Mouse (Mus musculus): Measurements from ENCODE around the gene Scyl1. TPM values are rescaled to one million over a fixed set of nuclear protein-coding genes. Genes with fewer than 3 reads are reported as not detected.
"Not testable (repeated sequence)": the region's sequence is repeated elsewhere in the genome, so short reads cannot be mapped to it uniquely, and the experiment has no call there.

Gene Scyl1
- polyA plus RNA-seq (2015; fragmentation: Nextera tagmentation; extraction: Ambion mirVana), result 66.7 and 69.8 TPM in 2 replicates

- H3K4me3 ChIP-seq, result peak within 1 kb of the TSS; percentile 79
- H3K9ac ChIP-seq, result peak within 1 kb of the TSS; percentile 95
- under 1% methylated on average over 64 of the region's 64 CpGs for WGBS
- H3K9me3 ChIP-seq, result 0 out of 2 replicates have a peak, but pooled peaks cover 4% of the 10 kb centered on the region
- H3K27me3 ChIP-seq, result no peaks in the 10 kb centered on the region
- H3K36me3 ChIP-seq, result peaks cover 35% of the 10 kb centered on the region
- peaks cover 24% of the 10 kb centered on the region for H3K4me1 ChIP-seq (replicated peaks)
- peak within 1 kb of the TSS; percentile 92 for H3K4me2 ChIP-seq
- ATAC-seq (ENCODE audit: low read depth), result peak; percentile 97
- peak within 1 kb of the TSS; percentile 86 for H3K27ac ChIP-seq (replicated peaks)
Observed at GRCm38 (mm10) chr19:5770925-5771860, at the start of gene Scyl1. Gene Scyl1, minus strand, starts transcription at chr19:5771419.

GRCm38 (mm10) chr19:5819549-5819948 is 48.3 kb upstream of the Scyl1 start:
- H3K27ac ChIP-seq (replicated peaks), result no peak overlapping the region
- no peak overlapping the region for H3K4me3 ChIP-seq
- H3K4me1 ChIP-seq (replicated peaks), result peaks cover 42% of the 10 kb centered on the region
- no peak for ATAC-seq (ENCODE audit: low read depth)
- no peaks in the 10 kb centered on the region for H3K9me3 ChIP-seq
- no peaks in the 10 kb centered on the region for H3K36me3 ChIP-seq
- H3K27me3 ChIP-seq, result no peaks in the 10 kb centered on the region
- no peak overlapping the region for H3K9ac ChIP-seq
- H3K4me2 ChIP-seq, result no peak overlapping the region
- WGBS, result 49% methylated on average over 12 of the region's 12 CpGs

DNA sequence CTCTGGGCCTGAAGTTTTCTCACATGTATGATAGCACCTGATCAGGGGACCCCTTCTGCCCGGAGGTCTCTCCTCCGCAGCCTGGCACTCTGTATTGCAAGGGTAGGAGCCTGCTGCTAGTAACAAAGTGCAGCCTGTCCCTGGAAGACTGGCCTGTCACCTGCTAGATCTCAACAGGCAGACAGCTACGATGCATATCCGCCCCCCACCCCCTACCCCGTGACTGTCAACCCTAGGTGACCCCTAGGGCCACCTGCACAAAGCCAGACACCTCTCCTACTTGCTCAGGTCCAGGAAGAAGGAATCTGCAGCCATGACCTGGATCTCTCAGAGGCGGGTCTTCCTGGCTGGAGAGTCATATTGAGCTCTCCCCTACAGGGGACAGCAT is 47.4 kb upstream of the Scyl1 start:
- ATAC-seq (ENCODE audit: low read depth), result peak; percentile 15; the same call in 1 of the 2 replicates
- peaks cover 33% of the 10 kb centered on the region for H3K4me1 ChIP-seq (replicated peaks)
- no peak overlapping the region; the same call in 1 of the 2 replicates for H3K9ac ChIP-seq
- H3K4me2 ChIP-seq, result no peak overlapping the region
- H3K4me3 ChIP-seq, result no peak overlapping the region
- H3K9me3 ChIP-seq, result no peaks in the 10 kb centered on the region
- no peaks in the 10 kb centered on the region for H3K36me3 ChIP-seq
- no peaks in the 10 kb centered on the region for H3K27me3 ChIP-seq
- 85% methylated on average over 6 of the region's 6 CpGs for WGBS
- H3K27ac ChIP-seq (replicated peaks), result no peak overlapping the region

- peak overlapping the region; percentile 63 for H3K9ac ChIP-seq
- peaks cover 32% of the 10 kb centered on the region for H3K4me1 ChIP-seq (replicated peaks)
- WGBS, result 26% methylated on average over 21 of the region's 21 CpGs
- peak overlapping the region; percentile 50 for H3K4me2 ChIP-seq
- H3K27me3 ChIP-seq, result no peaks in the 10 kb centered on the region
- H3K9me3 ChIP-seq, result no peaks in the 10 kb centered on the region
- peak; percentile 64 for ATAC-seq (ENCODE audit: low read depth)
- peak overlapping the region; percentile 21 for H3K4me3 ChIP-seq
- no peaks in the 10 kb centered on the region for H3K36me3 ChIP-seq
- H3K27ac ChIP-seq (replicated peaks), result peak overlapping the region; percentile 84
Observed at GRCm38 (mm10) chr19:5817703-5818589, 46.7 kb upstream of the Scyl1 start.

DNA sequence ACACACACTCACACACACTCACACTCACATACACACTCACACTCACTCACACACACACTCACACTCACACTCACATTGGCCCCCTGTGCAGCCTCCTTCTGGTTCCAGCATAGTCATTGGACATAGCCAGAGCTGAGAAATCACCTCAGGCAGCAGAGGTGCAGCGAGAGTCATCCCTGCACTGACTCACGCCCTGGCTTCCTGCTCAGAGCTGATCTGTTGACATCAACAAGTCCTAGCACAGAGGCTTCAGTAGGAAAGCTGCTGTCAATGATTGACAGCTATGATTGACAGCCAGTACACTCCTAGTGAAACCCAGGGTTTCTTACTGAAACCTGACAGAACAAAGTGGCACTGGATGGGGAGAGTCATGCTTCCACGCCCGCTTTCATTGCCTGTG is 44.7 kb upstream of the Scyl1 start:
- no peak for ATAC-seq (ENCODE audit: low read depth)
- Histone ChIP-seq H3K27ac (replicated peaks) (no peak overlapping the region), H3K4me2 (no peak overlapping the region), H3K27me3 (no peaks in the 10 kb centered on the region), H3K9me3 (no peaks in the 10 kb centered on the region), H3K4me1 (replicated peaks) (peaks cover 40% of the 10 kb centered on the region), H3K4me3 (no peak overlapping the region), H3K9ac (no peak overlapping the region), H3K36me3 (no peaks in the 10 kb centered on the region)
- WGBS, result 85% methylated on average over 4 of the region's 4 CpGs

GRCm38 (mm10) chr19:5815010-5815409 is 43.8 kb upstream of the Scyl1 start:
- H3K9me3 ChIP-seq, result no peaks in the 10 kb centered on the region
- ATAC-seq (ENCODE audit: low read depth), result no peak
- WGBS, result 93% methylated on average over 7 of the region's 7 CpGs
- H3K4me2 ChIP-seq, result no peak overlapping the region
- H3K9ac ChIP-seq, result no peak overlapping the region
- H3K27me3 ChIP-seq, result no peaks in the 10 kb centered on the region
- no peak overlapping the region for H3K27ac ChIP-seq (replicated peaks)
- H3K4me3 ChIP-seq, result no peak overlapping the region
- peaks cover 49% of the 10 kb centered on the region for H3K4me1 ChIP-seq (replicated peaks)
- no peaks in the 10 kb centered on the region for H3K36me3 ChIP-seq

GRCm38 (mm10) chr19:5814048-5814447 is 42.8 kb upstream of the Scyl1 start:
- H3K27me3 ChIP-seq; H3K4me2 ChIP-seq; H3K36me3 ChIP-seq; ATAC-seq (ENCODE audit: low read depth); H3K27ac ChIP-seq (replicated peaks); H3K9ac ChIP-seq; H3K9me3 ChIP-seq; H3K4me3 ChIP-seq: not testable (repeated sequence)
- 77% methylated on average over 1 of the region's 1 CpGs for WGBS
- H3K4me1 ChIP-seq (replicated peaks), result peaks cover 57% of the 10 kb centered on the region

GRCm38 (mm10) chr19:5813567-5813966 is 42.3 kb upstream of the Scyl1 start:
- Histone ChIP-seq H3K27me3 (no peaks in the 10 kb centered on the region), H3K4me3 (no peak overlapping the region), H3K9ac (no peak overlapping the region), H3K9me3 (no peaks in the 10 kb centered on the region), H3K4me2 (no peak overlapping the region), H3K27ac (replicated peaks) (no peak overlapping the region), H3K4me1 (replicated peaks) (peaks cover 58% of the 10 kb centered on the region), H3K36me3 (no peaks in the 10 kb centered on the region)
- 89% methylated on average over 3 of the region's 3 CpGs for WGBS
- no peak for ATAC-seq (ENCODE audit: low read depth)

DNA sequence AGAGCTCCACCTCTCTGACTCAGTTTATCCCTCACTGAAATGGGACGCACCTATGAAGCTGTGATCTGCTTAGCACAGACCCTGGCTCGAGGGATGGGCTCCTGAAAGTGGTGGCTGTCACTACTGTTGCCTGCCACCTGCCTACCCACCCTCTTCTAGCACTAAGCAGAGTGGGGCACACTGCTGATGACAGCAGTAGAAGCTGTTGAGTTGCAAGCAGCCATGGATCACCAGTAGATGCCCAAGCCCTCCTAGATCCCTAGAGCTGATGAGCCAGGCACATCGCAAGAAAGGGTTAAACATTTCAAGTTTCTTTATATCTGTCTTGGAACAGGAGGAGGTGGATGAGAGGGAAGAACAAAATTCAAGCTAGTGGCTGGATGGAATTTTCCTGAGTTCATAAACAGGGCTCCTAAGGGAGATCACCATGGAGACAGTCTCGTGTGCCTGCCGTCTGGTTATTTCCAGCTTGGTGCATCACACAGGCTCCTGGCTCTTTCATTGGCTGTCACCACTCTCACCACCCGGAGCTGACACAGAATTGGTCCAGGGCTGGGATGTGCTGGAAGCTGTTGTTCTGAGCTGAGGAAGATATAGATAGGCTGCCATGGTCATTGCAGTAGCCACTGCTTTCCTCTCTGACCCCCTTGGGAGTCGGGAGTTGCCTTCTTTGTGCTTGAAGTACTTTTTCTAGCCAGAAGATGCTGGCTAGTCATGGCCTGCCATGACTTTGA is 40.7 kb upstream of the Scyl1 start:
- Histone ChIP-seq H3K36me3 (no peaks in the 10 kb centered on the region), H3K9me3 (no peaks in the 10 kb centered on the region), H3K4me1 (replicated peaks) (peaks cover 48% of the 10 kb centered on the region), H3K9ac (peak overlapping the region; percentile 53), H3K4me3 (no peak overlapping the region), H3K4me2 (peak overlapping the region; percentile 22), H3K27me3 (no peaks in the 10 kb centered on the region), H3K27ac (replicated peaks) (peak overlapping the region; percentile 94)
- peak; percentile 95 for ATAC-seq (ENCODE audit: low read depth)
- WGBS, result 36% methylated on average over 7 of the region's 7 CpGs

DNA sequence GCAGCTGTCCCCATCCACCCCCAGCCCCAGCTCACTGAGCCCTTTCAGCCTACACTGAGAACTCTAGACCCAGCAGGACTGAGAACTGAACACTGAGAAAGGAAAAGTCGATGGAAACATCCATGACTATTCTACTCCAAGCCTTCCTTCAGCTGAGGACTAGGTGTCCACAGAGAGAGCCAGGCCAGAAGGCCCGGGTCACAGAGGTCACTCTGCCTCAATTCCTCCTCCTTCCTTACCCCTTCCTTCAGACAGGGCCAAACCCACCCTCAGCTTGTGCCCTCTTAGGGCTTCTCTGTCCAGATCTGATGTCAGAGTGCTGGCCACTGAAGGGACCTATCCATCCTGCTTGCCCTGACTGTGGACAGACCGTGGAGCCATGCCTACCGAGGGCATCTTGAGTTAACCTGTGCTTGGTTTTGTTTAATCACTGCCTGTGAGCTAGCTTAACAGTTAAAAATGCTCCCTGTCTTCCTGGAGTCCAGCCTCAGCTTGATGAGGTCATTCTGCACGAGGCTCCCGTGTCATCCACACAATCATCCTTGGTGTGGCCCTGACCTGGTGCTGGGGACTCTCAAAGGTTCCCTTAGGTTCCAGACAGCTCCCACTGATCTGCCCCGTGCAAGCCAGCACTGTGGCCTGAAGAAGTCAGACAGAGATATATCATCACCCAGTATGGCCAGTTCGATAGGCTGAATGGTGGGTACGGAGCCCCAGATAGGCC is 39.8 kb upstream of the Scyl1 start:
- Histone ChIP-seq H3K27ac (replicated peaks) (peak overlapping the region; percentile 94), H3K27me3 (no peaks in the 10 kb centered on the region), H3K9me3 (no peaks in the 10 kb centered on the region), H3K4me2 (no peak overlapping the region), H3K4me1 (replicated peaks) (peaks cover 58% of the 10 kb centered on the region), H3K9ac (peak overlapping the region; percentile 52; the same call in 1 of the 2 replicates), H3K4me3 (no peak overlapping the region), H3K36me3 (no peaks in the 10 kb centered on the region)
- 77% methylated on average over 9 of the region's 9 CpGs for WGBS
- peak; percentile 8; the same call in 1 of the 2 replicates for ATAC-seq (ENCODE audit: low read depth)

All from neural tube, embryonic 13.5 days (tissue).